Mouse (Mus musculus): ENCODE measurements at regions not wholly inside any gene's neighbourhood (a gene's known extent, or its start where the extent isn't known, plus 50 kb on each side); places are given as distances from the start of the nearest gene placed in this dataset.

DNA sequence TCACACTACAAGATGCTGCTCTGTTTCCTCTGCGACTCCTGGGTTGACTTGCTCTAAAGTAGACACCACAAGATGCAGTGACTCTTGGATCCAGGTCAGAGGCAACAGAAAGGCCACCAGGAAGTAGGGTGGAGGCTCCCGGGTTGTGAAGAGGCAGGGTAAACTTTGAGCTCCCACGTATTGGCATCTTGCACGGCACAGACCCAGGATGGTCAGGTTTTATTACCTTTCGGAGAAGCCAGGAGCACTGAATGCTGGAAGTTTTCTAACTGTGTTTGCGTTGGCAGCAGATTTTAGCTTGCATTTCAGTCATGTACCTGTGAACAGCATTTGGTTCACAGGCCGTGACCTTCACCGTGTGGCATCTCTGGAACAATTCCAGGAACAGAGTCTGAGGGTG lies 227.2 kb upstream of the Foxq1 start:
- no peak for DNase-seq (ENCODE audit: low spot score in 2 of 2)

DNA sequence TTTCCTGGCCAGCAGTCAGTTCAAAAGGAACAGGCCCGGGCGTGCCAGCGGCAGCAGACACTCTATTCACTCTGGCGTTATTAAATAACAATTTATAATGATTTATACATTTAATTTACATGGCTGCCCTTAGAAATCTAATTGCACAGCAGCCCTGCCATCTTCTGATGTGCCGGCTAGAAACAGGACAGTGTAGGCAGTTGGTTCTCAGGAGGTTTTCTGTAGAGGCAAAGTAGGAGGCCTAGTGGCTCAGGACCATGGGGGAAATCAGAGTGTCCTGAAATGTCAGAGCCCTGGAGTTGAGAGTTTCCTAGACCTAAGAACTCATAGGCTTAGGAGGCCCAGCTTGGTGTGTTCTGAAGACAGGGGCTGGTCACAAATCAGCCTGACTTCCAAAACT lies 225.2 kb upstream of the Foxq1 start:
- DNase-seq (ENCODE audit: low spot score in 2 of 2): no peak

DNA sequence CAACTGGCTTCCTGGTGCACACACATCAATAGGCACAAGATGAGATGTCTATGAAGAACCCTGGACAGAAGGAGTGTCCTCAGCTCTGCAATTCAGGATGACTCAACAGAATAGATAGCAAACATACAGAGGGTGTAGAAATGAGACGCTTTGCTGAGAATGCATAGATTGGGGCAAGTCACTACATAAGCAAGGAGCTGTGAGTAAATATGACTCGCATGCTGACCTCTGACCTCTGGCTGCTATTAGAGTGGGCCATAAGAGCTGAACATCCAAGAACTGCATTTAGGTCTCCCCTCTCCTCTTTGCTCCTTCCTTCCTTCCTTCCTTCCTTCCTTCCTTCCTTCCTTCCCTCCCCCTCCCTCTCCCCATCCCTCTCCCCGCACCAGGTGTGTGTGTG lies 221.0 kb upstream of the Foxq1 start:
- DNase-seq (ENCODE audit: low spot score in 2 of 2): no peak

DNA sequence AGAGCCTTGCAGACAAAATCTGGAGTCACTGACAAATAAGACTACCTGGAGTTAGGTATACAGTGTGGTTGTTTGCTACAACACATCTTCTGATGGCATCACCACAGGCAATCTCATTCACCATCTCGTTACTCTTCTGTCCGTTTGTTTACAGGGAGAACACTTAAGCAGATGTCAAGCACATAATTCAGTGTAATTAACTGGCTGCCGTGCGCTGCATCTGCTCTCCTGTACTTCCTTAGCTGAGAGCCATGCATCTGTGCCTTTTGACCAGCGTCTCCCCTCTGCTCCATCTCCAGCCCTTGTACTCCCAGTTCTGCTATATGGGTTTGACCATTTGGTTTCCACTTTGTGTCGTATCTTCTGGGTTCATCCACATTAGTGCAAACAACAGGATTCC lies 218.3 kb upstream of the Foxq1 start:
- no peak for DNase-seq (ENCODE audit: low spot score in 2 of 2)

DNA sequence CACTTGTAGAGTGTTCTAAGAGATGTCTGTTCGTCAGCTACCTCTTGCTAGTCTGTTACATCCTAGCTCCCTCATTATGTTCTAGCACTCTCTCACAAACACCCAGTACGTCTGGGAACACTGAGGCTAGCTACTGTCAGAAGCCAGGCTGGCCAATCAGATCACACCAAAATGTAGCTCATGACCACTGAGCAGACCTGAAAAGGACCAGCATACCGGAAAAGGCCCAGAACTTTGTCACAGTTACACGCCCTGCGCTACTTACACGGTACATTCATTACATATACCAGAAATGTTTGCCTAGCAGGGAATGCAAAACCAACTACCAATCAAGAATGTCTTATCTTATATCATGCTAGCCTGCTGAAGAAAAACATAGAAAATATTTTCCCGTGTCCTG lies 216.5 kb upstream of the Foxq1 start:
- no peak for DNase-seq (ENCODE audit: low spot score in 2 of 2)

DNA sequence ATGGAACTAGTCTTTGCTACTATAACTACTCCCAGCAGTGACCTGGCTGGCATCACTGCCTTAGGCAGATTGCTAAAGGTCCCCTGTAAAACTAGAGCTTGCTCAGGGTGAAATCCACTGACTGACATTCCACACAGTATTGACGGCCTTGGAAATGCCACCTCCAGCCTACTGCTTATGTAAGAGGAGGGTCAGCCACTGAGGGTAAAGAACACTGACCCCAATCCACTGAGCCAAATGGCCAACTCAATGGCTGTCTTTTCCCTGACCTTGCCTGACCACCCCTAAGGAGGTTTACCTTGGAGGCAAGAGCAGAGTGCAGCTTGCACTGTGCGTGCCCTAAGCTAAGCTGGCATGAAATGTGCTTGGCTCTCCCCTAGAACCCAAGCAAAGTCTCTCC lies 216.0 kb upstream of the Foxq1 start:
- DNase-seq (ENCODE audit: low spot score in 2 of 2): no peak

DNA sequence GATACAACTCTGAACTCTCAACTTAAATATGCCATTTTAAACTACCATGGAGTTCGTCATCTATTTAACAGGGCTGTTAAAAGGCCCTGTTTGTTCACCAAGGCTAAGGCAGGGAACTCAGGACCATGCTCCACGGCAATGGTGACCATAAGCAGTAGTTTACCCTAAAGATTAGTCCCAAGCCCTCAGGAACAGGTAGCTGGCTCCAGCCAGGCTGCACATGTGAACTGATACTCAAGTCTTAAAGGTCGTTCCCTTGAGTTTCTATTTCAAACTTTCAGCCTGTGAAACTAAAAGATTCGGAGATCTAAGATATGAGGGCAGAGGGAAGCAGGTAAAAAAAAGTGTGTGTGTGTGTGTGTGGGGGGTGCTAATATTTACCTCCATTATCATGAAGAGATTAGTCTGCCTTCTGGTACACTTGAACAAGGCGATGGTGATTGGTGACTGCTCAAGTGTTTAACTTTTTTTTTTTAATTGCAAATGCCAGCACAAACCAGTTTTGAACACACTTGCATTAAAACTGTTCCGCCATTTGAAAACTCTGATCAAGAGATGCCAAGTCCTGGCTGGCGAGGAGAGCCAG lies 215.5 kb upstream of the Foxq1 start:
- DNase-seq (ENCODE audit: low spot score in 2 of 2): no peak

DNA sequence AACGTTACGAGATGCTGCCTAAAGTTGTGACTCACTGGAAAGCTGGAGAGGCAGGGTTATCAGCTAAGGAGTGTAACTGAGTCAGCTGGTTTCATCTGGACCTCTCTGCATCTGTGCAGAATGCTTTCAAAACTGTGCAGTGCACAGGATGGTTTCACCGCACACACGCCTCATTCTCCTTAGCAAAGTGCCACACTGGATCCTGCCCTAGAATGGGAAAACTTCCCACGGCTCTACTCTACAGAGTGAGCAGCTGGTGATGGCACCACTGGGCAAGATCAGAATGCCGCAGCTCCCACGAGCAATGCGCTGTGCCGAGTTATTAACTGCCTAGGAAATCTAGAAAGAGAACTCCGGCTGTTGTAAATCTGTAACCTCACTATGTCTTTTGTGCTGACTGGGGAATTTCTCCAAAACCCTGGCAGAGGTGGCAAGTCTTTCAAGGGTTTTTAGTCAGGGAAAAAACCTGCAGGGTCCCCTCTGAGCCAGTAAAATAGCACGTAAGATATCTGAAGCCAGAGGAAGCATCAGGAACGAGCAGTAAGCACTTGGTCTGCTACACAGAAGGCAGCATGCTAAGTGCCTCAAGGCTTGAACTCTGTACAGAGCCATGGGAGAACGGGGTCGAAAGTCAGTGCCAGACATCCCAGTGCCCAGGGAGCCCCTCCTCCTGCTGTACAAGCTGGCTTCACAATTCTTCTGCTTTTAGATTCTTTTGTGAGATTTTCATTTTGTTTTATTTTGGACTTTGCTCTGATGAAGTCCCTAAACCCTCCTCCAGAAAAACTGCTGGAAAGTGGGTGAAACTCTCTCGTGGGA lies 214.4 kb upstream of the Foxq1 start:
- peak; percentile 13 to 15 for DNase-seq (ENCODE audit: low spot score in 2 of 2)

DNA sequence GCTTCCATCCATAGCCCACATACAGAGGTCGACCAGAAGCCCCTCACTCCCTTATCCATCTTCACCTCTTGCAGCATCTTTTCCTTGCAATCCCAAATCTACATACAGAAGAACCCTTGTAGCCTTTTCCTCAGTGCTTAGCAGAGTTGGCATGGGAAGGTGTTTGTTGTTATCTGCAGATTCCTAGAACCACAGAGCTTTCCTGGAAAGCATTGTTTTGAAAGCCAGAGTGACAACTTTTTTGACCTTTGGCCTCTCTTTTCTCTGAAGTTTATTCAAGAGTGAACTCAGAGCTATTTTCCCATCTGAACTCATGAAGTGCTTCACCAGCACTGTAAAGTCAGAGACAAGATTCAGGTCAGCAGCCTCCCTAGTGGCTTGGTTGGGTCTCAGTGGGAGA lies 209.7 kb upstream of the Foxq1 start:
- DNase-seq (ENCODE audit: low spot score in 2 of 2): no peak

DNA sequence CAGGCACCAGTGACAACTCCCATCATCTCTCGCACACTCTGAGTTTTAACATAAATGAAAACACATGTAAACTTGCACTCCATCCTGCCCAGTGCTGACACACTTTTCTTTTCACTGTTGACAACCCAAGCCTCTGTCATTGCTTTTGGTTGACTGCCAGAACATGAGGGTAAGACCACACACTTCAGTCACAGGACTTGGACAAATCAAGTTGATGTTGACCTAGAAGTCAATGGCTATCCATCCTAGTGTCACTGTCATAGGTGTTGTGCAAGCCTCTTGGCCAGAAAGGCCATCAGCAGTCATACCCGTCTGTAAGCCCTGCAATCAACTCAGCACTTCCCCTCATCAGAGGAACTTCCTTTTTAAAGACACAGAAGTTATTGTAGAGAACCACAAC lies 208.9 kb upstream of the Foxq1 start:
- no peak for DNase-seq (ENCODE audit: low spot score in 2 of 2)

DNA sequence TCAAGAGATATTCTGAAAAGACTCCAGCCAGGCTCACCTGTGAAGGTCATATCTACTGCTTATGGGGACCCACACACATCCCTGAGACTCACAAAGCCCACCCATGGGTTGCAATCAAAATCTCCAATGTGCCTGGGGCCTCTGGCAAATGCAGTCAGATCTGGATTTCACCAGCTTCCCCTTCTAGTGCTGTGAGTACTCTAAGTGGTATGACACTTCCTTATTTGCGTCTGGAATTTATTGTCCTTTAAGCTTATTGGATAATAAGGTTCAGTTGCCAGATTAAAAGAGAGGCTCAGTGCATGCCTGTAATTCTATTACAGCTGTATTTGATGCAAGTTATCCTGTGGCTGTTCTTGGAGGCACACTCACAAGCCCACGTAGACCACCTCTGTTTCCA lies 206.3 kb upstream of the Foxq1 start:
- no peak for DNase-seq (ENCODE audit: low spot score in 2 of 2)

DNA sequence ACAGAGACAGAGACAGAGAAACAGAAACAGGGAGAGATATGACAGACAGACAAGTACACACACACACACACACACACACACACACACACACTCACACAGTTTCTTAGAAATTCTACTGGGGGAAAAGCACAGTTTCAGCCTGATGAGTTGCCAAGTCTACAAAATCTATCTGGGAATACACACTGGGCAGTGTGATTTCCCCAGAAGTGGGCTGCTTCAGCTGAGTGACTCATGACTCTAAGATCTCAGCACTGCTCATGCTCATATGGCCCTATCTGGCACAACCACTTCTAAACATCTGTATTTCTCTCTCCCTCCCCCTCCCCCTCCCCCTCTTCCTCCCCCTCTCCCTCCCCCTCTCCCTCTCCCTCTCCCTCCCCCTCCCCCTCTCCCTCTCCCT lies 204.5 kb upstream of the Foxq1 start:
- DNase-seq (ENCODE audit: low spot score in 2 of 2): peak in 1 of 2 experiments; percentile 4

DNA sequence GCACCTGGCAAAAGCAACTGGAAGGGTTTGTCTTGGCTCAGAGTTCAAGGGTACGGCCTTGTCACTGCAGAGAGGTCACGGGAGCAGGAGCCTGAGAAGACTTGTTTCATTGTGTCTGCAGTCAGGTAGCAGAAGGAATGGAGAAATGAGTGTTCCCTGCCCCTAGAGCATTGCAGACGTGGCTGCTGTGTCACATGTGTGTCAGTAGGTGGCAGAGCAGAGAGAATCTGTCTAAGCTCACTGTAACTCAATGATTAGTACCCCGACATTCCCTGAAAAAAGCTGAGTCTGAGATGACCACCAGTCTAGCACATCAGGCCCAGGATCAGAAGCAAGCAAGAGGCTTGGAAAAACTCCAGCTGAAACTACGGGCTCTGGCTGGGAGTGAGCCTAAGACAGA lies 203.1 kb upstream of the Foxq1 start:
- no peak for DNase-seq (ENCODE audit: low spot score in 2 of 2)

DNA sequence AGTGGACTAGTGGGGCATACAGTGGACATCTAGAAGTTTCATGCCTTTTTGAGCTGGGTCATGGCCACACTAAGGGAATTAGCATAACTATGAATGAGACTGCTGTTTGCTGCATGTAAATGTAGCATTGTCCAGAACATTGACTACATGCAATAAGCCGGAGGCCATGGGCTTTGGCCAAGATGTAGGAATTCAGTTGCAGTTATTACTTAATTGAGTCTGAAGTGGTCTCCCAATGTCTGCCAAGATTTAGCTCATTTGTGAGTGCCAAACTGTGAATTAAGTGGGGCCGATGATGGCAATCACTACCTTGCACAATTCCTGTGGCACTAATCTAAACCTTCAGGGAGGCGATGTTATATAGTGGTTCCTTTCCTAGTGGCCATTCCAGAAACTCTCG lies 196.6 kb upstream of the Foxq1 start:
- no peak for DNase-seq (ENCODE audit: low spot score in 2 of 2)

DNA sequence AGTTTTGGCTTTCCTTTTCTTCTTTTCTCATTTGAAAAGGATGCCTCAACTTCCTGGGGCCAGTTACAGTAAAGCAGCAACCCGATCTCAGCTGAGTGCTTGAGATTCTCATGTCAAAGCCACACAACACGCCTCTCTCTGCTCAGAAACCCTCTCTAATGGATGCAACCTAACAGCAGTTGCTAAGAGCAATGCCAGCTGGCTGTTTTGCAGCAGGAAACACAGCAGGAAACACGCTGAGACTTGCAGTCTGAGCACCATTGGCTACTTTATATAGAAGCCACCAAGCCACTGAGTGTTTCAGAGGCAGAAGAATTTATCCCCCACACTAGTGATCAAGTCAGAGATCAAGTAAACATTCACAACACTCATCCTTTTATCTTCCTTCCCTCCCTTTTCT lies 193.5 kb upstream of the Foxq1 start:
- no peak for DNase-seq (ENCODE audit: low spot score in 2 of 2)

DNA sequence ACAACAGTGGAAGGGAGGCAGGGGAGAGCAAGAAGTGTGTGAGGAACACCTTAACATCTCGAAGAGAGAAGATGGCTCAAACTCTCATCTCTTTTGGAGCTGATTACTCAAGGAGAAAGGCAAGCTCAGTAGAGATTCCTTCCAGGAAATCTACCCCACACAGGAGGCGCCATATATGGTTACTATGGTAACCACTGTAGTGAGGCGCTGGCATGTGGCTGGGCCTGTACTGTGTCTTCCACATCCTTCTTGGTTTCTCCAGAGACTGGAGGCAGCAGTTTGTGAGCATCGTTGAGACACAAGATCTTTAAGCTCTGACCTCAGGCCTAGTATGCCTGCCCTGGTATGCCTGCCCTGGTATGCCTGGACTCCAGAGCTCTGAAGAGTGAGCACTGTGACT lies 191.6 kb upstream of the Foxq1 start:
- DNase-seq (ENCODE audit: low spot score in 2 of 2): peak; percentile 4 to 12

DNA sequence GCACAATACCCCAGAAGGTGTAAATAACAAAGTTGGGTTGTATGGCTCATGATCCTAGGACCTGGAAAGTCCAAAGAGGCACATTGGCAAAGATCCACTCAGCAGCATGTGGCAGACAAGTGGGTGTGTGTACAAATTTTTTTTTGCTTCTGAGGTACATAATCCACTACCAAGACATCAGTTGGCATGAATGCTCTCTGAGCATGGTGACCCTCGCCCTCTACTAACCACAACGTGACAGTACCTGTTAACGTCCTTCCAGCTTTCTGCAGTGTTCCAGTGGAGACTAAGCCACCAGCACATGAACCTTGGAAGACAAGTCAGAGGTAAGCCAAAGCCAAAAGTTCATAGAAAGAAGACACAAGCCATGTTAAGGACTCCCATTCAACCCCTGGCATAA lies 188.7 kb upstream of the Foxq1 start:
- DNase-seq (ENCODE audit: low spot score in 2 of 2): no peak

DNA sequence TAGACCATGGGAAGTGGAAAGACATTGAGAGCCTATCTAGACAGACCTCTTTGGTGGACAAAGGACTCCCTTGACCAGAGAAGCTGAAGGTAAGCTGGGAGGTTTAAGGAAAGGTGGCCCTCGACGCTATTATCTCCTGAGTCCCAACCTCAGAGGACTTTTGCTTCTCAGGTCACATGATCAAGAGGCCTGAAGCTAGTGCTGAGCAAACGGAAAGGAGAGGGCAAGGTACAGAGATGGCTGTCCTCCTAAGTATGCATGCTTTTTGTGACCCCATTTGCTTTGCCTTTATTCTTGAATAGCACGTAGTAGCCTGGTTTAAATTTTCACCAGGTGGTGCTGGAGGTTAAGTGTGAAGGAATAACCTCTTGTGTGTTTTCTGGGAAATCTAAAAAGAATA lies 186.8 kb upstream of the Foxq1 start:
- no peak for DNase-seq (ENCODE audit: low spot score in 2 of 2)

DNA sequence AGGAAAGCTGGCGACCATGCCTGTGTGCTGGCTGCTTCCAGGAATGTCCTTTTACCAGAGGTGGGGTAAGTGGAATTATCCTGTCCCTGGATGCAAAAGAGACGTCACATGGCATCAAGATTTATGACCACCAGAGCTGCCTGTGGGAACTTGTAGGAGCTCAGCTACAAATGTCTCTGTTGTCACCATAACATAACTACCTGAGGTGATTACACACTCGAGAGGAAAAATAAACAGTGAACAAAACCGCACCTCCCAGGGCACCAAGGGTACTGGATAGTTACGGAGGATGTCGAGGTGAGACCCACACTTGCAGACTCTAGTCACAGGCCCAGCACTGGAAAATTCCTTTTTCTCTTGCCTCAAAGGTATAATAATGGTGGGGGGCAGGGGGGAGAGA lies 185.1 kb upstream of the Foxq1 start:
- DNase-seq (ENCODE audit: low spot score in 2 of 2): no peak

DNA sequence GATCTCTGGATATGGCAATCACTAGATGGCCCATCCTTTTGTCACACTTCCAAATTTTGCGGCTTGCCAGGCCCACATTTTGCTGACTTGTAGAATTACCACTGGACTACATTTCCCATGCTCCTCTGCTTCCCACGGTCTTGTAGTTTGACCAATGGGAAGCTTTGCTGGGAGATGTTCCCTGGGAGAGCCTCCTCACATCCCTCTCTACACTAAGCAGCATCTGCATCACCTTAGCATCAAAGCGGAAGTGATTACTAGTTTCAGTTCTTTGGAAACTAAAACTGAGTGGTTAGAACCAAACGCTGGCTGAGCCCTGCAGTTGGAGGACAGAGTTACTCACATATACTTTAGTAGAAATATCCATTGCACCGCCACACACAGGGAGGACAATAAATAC lies 181.9 kb upstream of the Foxq1 start:
- DNase-seq (ENCODE audit: low spot score in 2 of 2): no peak

DNA sequence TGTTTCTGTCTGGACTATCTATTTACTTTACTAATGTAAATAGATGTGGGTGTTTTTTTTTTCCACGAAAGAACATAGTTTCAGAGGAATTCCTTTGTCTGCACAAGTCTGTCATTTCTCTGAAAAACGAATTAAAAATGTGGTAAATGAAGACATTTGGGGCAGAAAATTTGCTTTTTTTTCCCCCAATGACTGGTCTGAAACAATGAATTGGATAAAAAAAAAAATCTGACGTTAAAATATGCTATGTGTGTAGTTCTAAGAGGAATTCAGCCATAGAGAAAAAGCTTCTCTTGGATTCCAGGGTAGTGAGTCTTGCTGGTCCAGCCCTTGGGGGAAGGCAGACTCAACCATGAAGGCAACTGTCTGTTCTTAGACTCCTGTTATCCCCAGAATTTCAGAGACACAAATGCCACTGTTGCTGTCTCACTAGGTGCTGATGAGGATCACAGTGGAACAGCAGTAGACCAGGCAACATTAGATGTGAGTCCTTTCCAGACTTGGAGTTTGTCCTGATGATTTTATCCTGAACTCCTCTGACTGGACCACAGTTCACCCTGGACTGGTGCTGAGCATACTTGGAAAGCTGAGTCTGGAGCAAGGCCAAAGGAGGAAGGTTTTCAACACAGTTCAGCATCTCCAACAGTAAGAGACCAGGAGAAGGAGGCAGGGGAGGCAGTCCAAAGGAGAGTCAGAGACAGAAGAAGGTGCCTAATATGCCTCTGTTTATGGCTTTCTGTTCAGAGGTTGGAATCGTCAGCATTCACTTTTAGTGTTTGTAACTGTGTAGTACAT lies 162.3 kb upstream of the Foxq1 start:
- DNase-seq (ENCODE audit: low spot score in 2 of 2): no peak

DNA sequence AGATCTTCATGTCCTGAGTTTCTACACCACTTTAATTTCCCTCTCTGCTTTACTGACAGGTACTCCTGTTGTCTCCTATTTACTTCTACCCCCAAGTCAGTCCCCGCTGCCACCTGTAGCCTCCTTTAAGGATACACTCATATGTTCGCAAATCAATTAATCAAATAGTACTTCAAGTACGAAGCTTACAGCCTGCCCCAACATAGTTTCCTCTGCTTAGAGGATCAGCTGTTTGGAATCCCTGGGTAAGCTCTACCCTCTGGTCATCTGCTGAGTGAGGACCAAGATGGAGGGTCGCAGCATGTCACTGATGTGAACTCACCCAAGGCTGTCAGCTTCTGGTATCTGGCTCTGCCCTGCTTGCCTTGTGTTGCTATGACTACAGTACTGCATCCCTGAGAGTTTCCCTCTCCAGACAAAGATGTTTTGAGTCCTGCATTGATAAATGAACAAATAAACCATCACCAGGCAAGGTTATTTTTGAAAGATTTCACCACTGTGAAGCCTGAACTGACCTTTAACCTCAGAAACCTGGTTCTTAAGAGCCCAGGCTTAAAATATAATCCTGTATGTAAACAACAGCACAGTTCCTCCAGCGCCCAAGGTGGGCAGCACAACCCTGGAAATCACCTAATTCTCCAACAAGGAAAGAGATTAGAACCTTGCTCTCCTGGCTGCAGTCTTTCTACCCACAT lies 159.6 kb upstream of the Foxq1 start:
- no peak for DNase-seq (ENCODE audit: low spot score in 2 of 2)
